Comparison of ENCODE assay signal across 13 mouse cellular contexts in genomic region chr14:16244370-16244769, GRCm38 (mm10). TPM values are rescaled to one million over a fixed set of nuclear protein-coding genes. Genes with fewer than 3 reads are reported as not detected.
A peak's percentile ranks its signal among the peaks of the same experiment; 100 is the strongest.
DNase-seq lines count a peak whose midpoint lies in the region; ATAC-seq lines count a peak whose summit lies in the region.
"Had no signal": no experiment of that assay in that cellular context is flagged by ENCODE, and none has a peak within 500 bp of the region (broad histone marks: within the 10 kb centered on the region; RNA-seq: fewer than 3 reads in every experiment).

No protein-coding gene starts in this region.

- 0 out of 2 replicates have a peak overlapping the region, but pooled peaks have one; percentile 13 for H3K27ac ChIP-seq in heart, embryonic 11.5 days (ENCODE audit: low read depth, low read length)
- no peak overlapping the region for H3K27ac ChIP-seq in midbrain, embryonic 12.5 days (replicated peaks)
- H3K27ac ChIP-seq in midbrain, embryonic 11.5 days (ENCODE audit: low read depth, low read length): no peak overlapping the region
- H3K27ac ChIP-seq in liver, embryonic 11.5 days (ENCODE audit: low read depth, low read length): peak overlapping the region; percentile 91
- H3K27ac ChIP-seq in neural tube, embryonic 15.5 days (replicated peaks): no peak overlapping the region
- no peak overlapping the region for H3K27ac ChIP-seq in midbrain, embryonic 13.5 days
- H3K27ac ChIP-seq: embryonic facial prominence, embryonic 13.5 days; limb, embryonic 12.5 days had no signal

- 72% methylated on average over 2 of the region's 2 CpGs for WGBS in heart, embryonic 11.5 days (ENCODE audit: insufficient replicate concordance)
- 58% methylated on average over 2 of the region's 2 CpGs for WGBS in midbrain, embryonic 12.5 days
- WGBS in midbrain, embryonic 11.5 days: 61% methylated on average over 2 of the region's 2 CpGs
- WGBS in liver, embryonic 11.5 days: 54% methylated on average over 2 of the region's 2 CpGs
- WGBS in neural tube, embryonic 15.5 days: 58% methylated on average over 2 of the region's 2 CpGs
- WGBS in midbrain, embryonic 13.5 days: 55% methylated on average over 2 of the region's 2 CpGs

- no peak for ATAC-seq in heart, embryonic 11.5 days (replicated peaks; ENCODE audit: insufficient number of reproducible peaks, low FRiP score, low TSS enrichment)
- no peak for ATAC-seq in midbrain, embryonic 12.5 days (ENCODE audit: low FRiP score, low read depth)
- no peak for ATAC-seq in midbrain, embryonic 11.5 days (ENCODE audit: low FRiP score)
- no peak for ATAC-seq in liver, embryonic 11.5 days (replicated peaks; ENCODE audit: low FRiP score)
- no peak for ATAC-seq in neural tube, embryonic 15.5 days (ENCODE audit: low FRiP score)
- no peak for ATAC-seq in midbrain, embryonic 13.5 days

- H3K36me3 ChIP-seq in heart, embryonic 11.5 days (ENCODE audit: control insufficient read depth, insufficient read depth, low read length): no peaks in the 10 kb centered on the region
- H3K36me3 ChIP-seq in midbrain, embryonic 12.5 days: no peaks in the 10 kb centered on the region
- no peaks in the 10 kb centered on the region for H3K36me3 ChIP-seq in midbrain, embryonic 11.5 days (ENCODE audit: control insufficient read depth, insufficient read depth, low read length)
- no peaks in the 10 kb centered on the region for H3K36me3 ChIP-seq in liver, embryonic 11.5 days (ENCODE audit: control insufficient read depth, insufficient read depth, low read length)
- H3K36me3 ChIP-seq in neural tube, embryonic 15.5 days: no peaks in the 10 kb centered on the region
- no peaks in the 10 kb centered on the region for H3K36me3 ChIP-seq in midbrain, embryonic 13.5 days
- H3K36me3 ChIP-seq: embryonic facial prominence, embryonic 13.5 days had no signal

- H3K9me3 ChIP-seq in heart, embryonic 11.5 days (replicated peaks; ENCODE audit: control insufficient read depth, low read length): no peaks in the 10 kb centered on the region
- H3K9me3 ChIP-seq in midbrain, embryonic 12.5 days: no peaks in the 10 kb centered on the region
- H3K9me3 ChIP-seq in midbrain, embryonic 11.5 days (ENCODE audit: control insufficient read depth, low read length): no peaks in the 10 kb centered on the region
- H3K9me3 ChIP-seq in liver, embryonic 11.5 days (ENCODE audit: control insufficient read depth, low read length): no peaks in the 10 kb centered on the region
- no peaks in the 10 kb centered on the region for H3K9me3 ChIP-seq in neural tube, embryonic 15.5 days (replicated peaks)
- H3K9me3 ChIP-seq in midbrain, embryonic 13.5 days: no peaks in the 10 kb centered on the region
- H3K9me3 ChIP-seq: embryonic facial prominence, embryonic 13.5 days; limb, embryonic 12.5 days had no signal

- DNase-seq in heart, adult 11 months: no peak
- no peak for DNase-seq in midbrain, embryonic 11.5 days (ENCODE audit: low spot score, missing footprints)
- no peak for DNase-seq in liver, embryonic 11.5 days (ENCODE audit: low spot score)
- no peak for DNase-seq in frontal cortex, postnatal 14 days (ENCODE audit: low spot score in 2 of 2)
- DNase-seq: cerebellum, adult 9-10 months; layer of hippocampus, adult 9-11 months; thymus, postnatal 36 days had no signal

- no peaks in the 10 kb centered on the region for H3K27me3 ChIP-seq in heart, embryonic 11.5 days (ENCODE audit: control insufficient read depth, insufficient read depth, low read length)
- no peaks in the 10 kb centered on the region for H3K27me3 ChIP-seq in midbrain, embryonic 12.5 days
- H3K27me3 ChIP-seq in midbrain, embryonic 11.5 days (ENCODE audit: control insufficient read depth, insufficient read depth, low read length): no peaks in the 10 kb centered on the region
- no peaks in the 10 kb centered on the region for H3K27me3 ChIP-seq in liver, embryonic 11.5 days (replicated peaks; ENCODE audit: control insufficient read depth, insufficient read depth, low read length)
- no peaks in the 10 kb centered on the region for H3K27me3 ChIP-seq in neural tube, embryonic 15.5 days (replicated peaks)
- no peaks in the 10 kb centered on the region for H3K27me3 ChIP-seq in midbrain, embryonic 13.5 days
- H3K27me3 ChIP-seq: embryonic facial prominence, embryonic 13.5 days; limb, embryonic 12.5 days had no signal

- no peak overlapping the region for H3K9ac ChIP-seq in heart, embryonic 11.5 days (ENCODE audit: low read depth, low read length)
- H3K9ac ChIP-seq in midbrain, embryonic 12.5 days (replicated peaks): no peak overlapping the region
- H3K9ac ChIP-seq in midbrain, embryonic 11.5 days (ENCODE audit: low read length): no peak overlapping the region
- no peak overlapping the region; the same call in 1 of the 2 replicates for H3K9ac ChIP-seq in liver, embryonic 11.5 days (ENCODE audit: low read depth, low read length)
- no peak overlapping the region for H3K9ac ChIP-seq in neural tube, embryonic 15.5 days (replicated peaks)
- H3K9ac ChIP-seq in midbrain, embryonic 13.5 days (replicated peaks): no peak overlapping the region

- H3K4me1 ChIP-seq in heart, embryonic 11.5 days (ENCODE audit: control insufficient read depth, insufficient read depth, low read length): no peaks in the 10 kb centered on the region; the same call in 1 of the 2 replicates
- peaks cover 13% of the 10 kb centered on the region for H3K4me1 ChIP-seq in midbrain, embryonic 12.5 days
- H3K4me1 ChIP-seq in midbrain, embryonic 11.5 days (ENCODE audit: control insufficient read depth, insufficient read depth, low read length): peaks cover 6% of the 10 kb centered on the region; the same call in 1 of the 2 replicates
- peaks cover 24% of the 10 kb centered on the region for H3K4me1 ChIP-seq in liver, embryonic 11.5 days (replicated peaks; ENCODE audit: control insufficient read depth, insufficient read depth, low read length)
- peaks cover 20% of the 10 kb centered on the region for H3K4me1 ChIP-seq in neural tube, embryonic 15.5 days
- H3K4me1 ChIP-seq in midbrain, embryonic 13.5 days (replicated peaks): peaks cover 20% of the 10 kb centered on the region
- H3K4me1 ChIP-seq: limb, embryonic 12.5 days had no signal

- peak overlapping the region; percentile 76 for H3K4me2 ChIP-seq in heart, embryonic 11.5 days
- H3K4me2 ChIP-seq in midbrain, embryonic 12.5 days (replicated peaks): peak overlapping the region; percentile 62; the same call in 1 of the 2 replicates
- H3K4me2 ChIP-seq in midbrain, embryonic 11.5 days: no peak overlapping the region
- H3K4me2 ChIP-seq in liver, embryonic 11.5 days: peak overlapping the region; percentile 65
- 0 out of 2 replicates have a peak overlapping the region, but pooled peaks have one; percentile 78 for H3K4me2 ChIP-seq in neural tube, embryonic 15.5 days
- no peak overlapping the region for H3K4me2 ChIP-seq in midbrain, embryonic 13.5 days (replicated peaks)

- no peak overlapping the region for H3K4me3 ChIP-seq in heart, embryonic 11.5 days (ENCODE audit: low read depth, low read length)
- H3K4me3 ChIP-seq in midbrain, embryonic 12.5 days: no peak overlapping the region
- no peak overlapping the region for H3K4me3 ChIP-seq in midbrain, embryonic 11.5 days (ENCODE audit: low read depth, low read length)
- H3K4me3 ChIP-seq in liver, embryonic 11.5 days (ENCODE audit: low read depth, low read length): peak overlapping the region; percentile 69; the same call in 1 of the 2 replicates
- no peak overlapping the region for H3K4me3 ChIP-seq in neural tube, embryonic 15.5 days (replicated peaks)
- H3K4me3 ChIP-seq in midbrain, embryonic 13.5 days (replicated peaks): no peak overlapping the region

RNA-seq across cellular contexts. Expression of gene Ngly1, which starts 4.7 kb away (rescaled TPM):
- polyA plus RNA-seq in heart, embryonic 11.5 days (2014; fragmentation: Nextera tagmentation; extraction: Ambion mirVana): 22.3 and 25.5 TPM in 2 replicates
- 26.0 and 26.1 TPM in 2 replicates for polyA plus RNA-seq in midbrain, embryonic 12.5 days (2016; fragmentation: Nextera tagmentation; extraction: Ambion mirVana)
- 22.0 and 24.7 TPM in 2 replicates for polyA plus RNA-seq in midbrain, embryonic 11.5 days (2014; fragmentation: Nextera tagmentation; extraction: Ambion mirVana)
- polyA plus RNA-seq in liver, embryonic 11.5 days (2014; fragmentation: Nextera tagmentation; extraction: Ambion mirVana): 25.7 and 29.3 TPM in 2 replicates
- 27.1 and 32.7 TPM in 2 replicates for polyA plus RNA-seq in neural tube, embryonic 15.5 days (2015; fragmentation: Nextera tagmentation; extraction: Ambion mirVana)
- polyA plus RNA-seq in midbrain, embryonic 13.5 days (2015; fragmentation: Nextera tagmentation; extraction: Ambion mirVana): 24.3 and 26.2 TPM in 2 replicates

RNA-seq across cellular contexts. Expression of gene Oxsm, which starts 5.2 kb away (rescaled TPM):
- 2.0 and 2.3 TPM in 2 replicates for polyA plus RNA-seq in heart, embryonic 11.5 days (2014; fragmentation: Nextera tagmentation; extraction: Ambion mirVana)
- 1.5 and 1.6 TPM in 2 replicates for polyA plus RNA-seq in midbrain, embryonic 12.5 days (2016; fragmentation: Nextera tagmentation; extraction: Ambion mirVana)
- polyA plus RNA-seq in midbrain, embryonic 11.5 days (2014; fragmentation: Nextera tagmentation; extraction: Ambion mirVana): 1.3 and 1.8 TPM in 2 replicates
- polyA plus RNA-seq in liver, embryonic 11.5 days (2014; fragmentation: Nextera tagmentation; extraction: Ambion mirVana): 2.6 and 2.9 TPM in 2 replicates
- polyA plus RNA-seq in neural tube, embryonic 15.5 days (2015; fragmentation: Nextera tagmentation; extraction: Ambion mirVana): 2.0 and 2.2 TPM in 2 replicates
- polyA plus RNA-seq in midbrain, embryonic 13.5 days (2015; fragmentation: Nextera tagmentation; extraction: Ambion mirVana): 1.9 and 2.0 TPM in 2 replicates

Comparison
In these comparisons a context has a peak if more than half of its experiments do, and no peak if none do; other contexts are left out.
1. H3K4me2 ChIP-seq: peak in heart, embryonic 11.5 days (single experiment), midbrain, embryonic 12.5 days (single experiment), liver, embryonic 11.5 days (single experiment) and neural tube, embryonic 15.5 days (single experiment); none in midbrain, embryonic 11.5 days (single experiment) and midbrain, embryonic 13.5 days (single experiment).
2. H3K27ac ChIP-seq: peak in heart, embryonic 11.5 days (single experiment) and liver, embryonic 11.5 days (single experiment); none in midbrain, embryonic 12.5 days (single experiment), midbrain, embryonic 11.5 days (single experiment), neural tube, embryonic 15.5 days (single experiment) and midbrain, embryonic 13.5 days (single experiment).